Mouse (Mus musculus): Measurements from ENCODE around the gene Rab17. TPM values are rescaled to one million over a fixed set of nuclear protein-coding genes. Genes with fewer than 3 reads are reported as not detected.

Rab17 gene
- polyA plus RNA-seq, 1 experiment from 2014 or later: not detected

- DNase-seq (ENCODE audit: low spot score): peak; percentile 84
- no peak for ATAC-seq (ENCODE audit: low FRiP score)
- no peak overlapping the region for H3K4me3 ChIP-seq (ENCODE audit: low read depth, low read length)
- H3K9ac ChIP-seq (ENCODE audit: low read depth, low read length): no peak overlapping the region
- H3K27me3 ChIP-seq (ENCODE audit: control insufficient read depth, insufficient read depth, low read length): no peaks in the 10 kb centered on the region
- H3K4me1 ChIP-seq (replicated peaks; ENCODE audit: control insufficient read depth, insufficient read depth, low read length): no peaks in the 10 kb centered on the region
- no peaks in the 10 kb centered on the region for H3K9me3 ChIP-seq (ENCODE audit: control insufficient read depth, low read length)
- 40% methylated on average over 7 of the region's 7 CpGs for WGBS
- no peak overlapping the region for H3K4me2 ChIP-seq (replicated peaks; ENCODE audit: low read depth, low read length)
- no peak overlapping the region for H3K27ac ChIP-seq (ENCODE audit: low read depth, low read length)
- no peaks in the 10 kb centered on the region for H3K36me3 ChIP-seq (ENCODE audit: control insufficient read depth, insufficient read depth, low read length)
Observed at GRCm38 (mm10) chr1:90956245-90957096, 13.0 kb downstream of the Rab17 start.

GRCm38 (mm10) chr1:90953688-90954087, 15.8 kb downstream of the Rab17 start:
- DNase-seq (ENCODE audit: low spot score) (no peak), ATAC-seq (ENCODE audit: low FRiP score) (no peak)
- H3K4me1 ChIP-seq (replicated peaks; ENCODE audit: control insufficient read depth, insufficient read depth, low read length): no peaks in the 10 kb centered on the region
- H3K36me3 ChIP-seq (ENCODE audit: control insufficient read depth, insufficient read depth, low read length): no peaks in the 10 kb centered on the region
- no peak overlapping the region for H3K27ac ChIP-seq (ENCODE audit: low read depth, low read length)
- no peak overlapping the region for H3K9ac ChIP-seq (ENCODE audit: low read depth, low read length)
- WGBS: 79% methylated on average over 11 of the region's 11 CpGs
- H3K27me3 ChIP-seq (ENCODE audit: control insufficient read depth, insufficient read depth, low read length): no peaks in the 10 kb centered on the region
- no peak overlapping the region for H3K4me2 ChIP-seq (replicated peaks; ENCODE audit: low read depth, low read length)
- no peaks in the 10 kb centered on the region for H3K9me3 ChIP-seq (ENCODE audit: control insufficient read depth, low read length)
- no peak overlapping the region for H3K4me3 ChIP-seq (ENCODE audit: low read depth, low read length)

GRCm38 (mm10) chr1:90952808-90953207, 16.7 kb downstream of the Rab17 start, which contains the start of gene Prlh:
TSS of gene Prlh (plus strand) at chr1:90953108.
- 86% methylated on average over 8 of the region's 8 CpGs for WGBS
- Histone ChIP-seq H3K27me3 (ENCODE audit: control insufficient read depth, insufficient read depth, low read length) (no peaks in the 10 kb centered on the region), H3K9ac (ENCODE audit: low read depth, low read length) (no peak within 1 kb of the TSS), H3K4me2 (replicated peaks; ENCODE audit: low read depth, low read length) (no peak within 1 kb of the TSS), H3K9me3 (ENCODE audit: control insufficient read depth, low read length) (no peaks in the 10 kb centered on the region), H3K4me1 (replicated peaks; ENCODE audit: control insufficient read depth, insufficient read depth, low read length) (no peaks in the 10 kb centered on the region), H3K27ac (ENCODE audit: low read depth, low read length) (no peak within 1 kb of the TSS), H3K36me3 (ENCODE audit: control insufficient read depth, insufficient read depth, low read length) (no peaks in the 10 kb centered on the region), H3K4me3 (ENCODE audit: low read depth, low read length) (no peak within 1 kb of the TSS)
- DNase-seq (ENCODE audit: low spot score): no peak
- ATAC-seq (ENCODE audit: low FRiP score): no peak

GRCm38 (mm10) chr1:90951670-90952069, 17.8 kb downstream of the Rab17 start:
- ATAC-seq (ENCODE audit: low FRiP score) (no peak), DNase-seq (ENCODE audit: low spot score) (no peak)
- no peaks in the 10 kb centered on the region for H3K9me3 ChIP-seq (ENCODE audit: control insufficient read depth, low read length)
- no peaks in the 10 kb centered on the region for H3K4me1 ChIP-seq (replicated peaks; ENCODE audit: control insufficient read depth, insufficient read depth, low read length)
- no peak overlapping the region for H3K4me3 ChIP-seq (ENCODE audit: low read depth, low read length)
- no peaks in the 10 kb centered on the region for H3K27me3 ChIP-seq (ENCODE audit: control insufficient read depth, insufficient read depth, low read length)
- no peaks in the 10 kb centered on the region for H3K36me3 ChIP-seq (ENCODE audit: control insufficient read depth, insufficient read depth, low read length)
- H3K27ac ChIP-seq (ENCODE audit: low read depth, low read length): no peak overlapping the region
- 84% methylated on average over 7 of the region's 7 CpGs for WGBS
- no peak overlapping the region for H3K4me2 ChIP-seq (replicated peaks; ENCODE audit: low read depth, low read length)
- H3K9ac ChIP-seq (ENCODE audit: low read depth, low read length): no peak overlapping the region

GRCm38 (mm10) chr1:90949309-90949708, 20.2 kb downstream of the Rab17 start:
- Histone ChIP-seq H3K36me3 (ENCODE audit: control insufficient read depth, insufficient read depth, low read length) (no peaks in the 10 kb centered on the region), H3K9ac (ENCODE audit: low read depth, low read length) (no peak overlapping the region), H3K4me1 (replicated peaks; ENCODE audit: control insufficient read depth, insufficient read depth, low read length) (no peaks in the 10 kb centered on the region), H3K27me3 (ENCODE audit: control insufficient read depth, insufficient read depth, low read length) (no peaks in the 10 kb centered on the region), H3K27ac (ENCODE audit: low read depth, low read length) (no peak overlapping the region), H3K9me3 (ENCODE audit: control insufficient read depth, low read length) (no peaks in the 10 kb centered on the region), H3K4me2 (replicated peaks; ENCODE audit: low read depth, low read length) (no peak overlapping the region), H3K4me3 (ENCODE audit: low read depth, low read length) (no peak overlapping the region)
- DNase-seq (ENCODE audit: low spot score): no peak
- no peak for ATAC-seq (ENCODE audit: low FRiP score)
- WGBS: 73% methylated on average over 9 of the region's 9 CpGs

- WGBS: 73% methylated on average over 2 of the region's 2 CpGs
Observed at GRCm38 (mm10) chr1:90947252-90947651, 22.2 kb downstream of the Rab17 start.

GRCm38 (mm10) chr1:90945171-90945570, 24.3 kb downstream of the Rab17 start:
- no peaks in the 10 kb centered on the region for H3K9me3 ChIP-seq (ENCODE audit: control insufficient read depth, low read length)
- no peaks in the 10 kb centered on the region for H3K36me3 ChIP-seq (ENCODE audit: control insufficient read depth, insufficient read depth, low read length)
- peak; percentile 40 for DNase-seq (ENCODE audit: low spot score)
- H3K27me3 ChIP-seq (ENCODE audit: control insufficient read depth, insufficient read depth, low read length): no peaks in the 10 kb centered on the region
- H3K4me3 ChIP-seq (ENCODE audit: low read depth, low read length): no peak overlapping the region
- H3K9ac ChIP-seq (ENCODE audit: low read depth, low read length): no peak overlapping the region
- ATAC-seq (ENCODE audit: low FRiP score): no peak
- WGBS: 52% methylated on average over 10 of the region's 10 CpGs
- H3K4me2 ChIP-seq (replicated peaks; ENCODE audit: low read depth, low read length): no peak overlapping the region
- H3K27ac ChIP-seq (ENCODE audit: low read depth, low read length): no peak overlapping the region
- no peaks in the 10 kb centered on the region for H3K4me1 ChIP-seq (replicated peaks; ENCODE audit: control insufficient read depth, insufficient read depth, low read length)

More at GRCm38 (mm10) chr1:90947252-90947651, 22.2 kb downstream of the Rab17 start:
- Histone ChIP-seq H3K9ac (ENCODE audit: low read depth, low read length) (no peak overlapping the region), H3K36me3 (ENCODE audit: control insufficient read depth, insufficient read depth, low read length) (no peaks in the 10 kb centered on the region), H3K4me3 (ENCODE audit: low read depth, low read length) (no peak overlapping the region), H3K4me2 (replicated peaks; ENCODE audit: low read depth, low read length) (no peak overlapping the region), H3K4me1 (replicated peaks; ENCODE audit: control insufficient read depth, insufficient read depth, low read length) (no peaks in the 10 kb centered on the region), H3K27ac (ENCODE audit: low read depth, low read length) (no peak overlapping the region), H3K27me3 (ENCODE audit: control insufficient read depth, insufficient read depth, low read length) (no peaks in the 10 kb centered on the region), H3K9me3 (ENCODE audit: control insufficient read depth, low read length) (no peaks in the 10 kb centered on the region)
- DNase-seq (ENCODE audit: low spot score) (no peak), ATAC-seq (ENCODE audit: low FRiP score) (no peak)

GRCm38 (mm10) chr1:90939980-90940379, 29.5 kb downstream of the Rab17 start:
- ATAC-seq (ENCODE audit: low FRiP score) (no peak), DNase-seq (ENCODE audit: low spot score) (no peak)
- 81% methylated on average over 4 of the region's 4 CpGs for WGBS
- H3K4me3 ChIP-seq (ENCODE audit: low read depth, low read length): no peak overlapping the region
- no peak overlapping the region for H3K4me2 ChIP-seq (replicated peaks; ENCODE audit: low read depth, low read length)
- no peak overlapping the region for H3K9ac ChIP-seq (ENCODE audit: low read depth, low read length)
- no peaks in the 10 kb centered on the region for H3K4me1 ChIP-seq (replicated peaks; ENCODE audit: control insufficient read depth, insufficient read depth, low read length)
- no peaks in the 10 kb centered on the region for H3K36me3 ChIP-seq (ENCODE audit: control insufficient read depth, insufficient read depth, low read length)
- no peaks in the 10 kb centered on the region for H3K27me3 ChIP-seq (ENCODE audit: control insufficient read depth, insufficient read depth, low read length)
- H3K27ac ChIP-seq (ENCODE audit: low read depth, low read length): no peak overlapping the region
- no peaks in the 10 kb centered on the region for H3K9me3 ChIP-seq (ENCODE audit: control insufficient read depth, low read length)

- WGBS: 80% methylated on average over 9 of the region's 9 CpGs
- Histone ChIP-seq H3K27me3 (ENCODE audit: control insufficient read depth, insufficient read depth, low read length) (no peaks in the 10 kb centered on the region), H3K4me3 (ENCODE audit: low read depth, low read length) (no peak overlapping the region), H3K27ac (ENCODE audit: low read depth, low read length) (no peak overlapping the region), H3K4me2 (replicated peaks; ENCODE audit: low read depth, low read length) (no peak overlapping the region), H3K36me3 (ENCODE audit: control insufficient read depth, insufficient read depth, low read length) (no peaks in the 10 kb centered on the region), H3K9me3 (ENCODE audit: control insufficient read depth, low read length) (no peaks in the 10 kb centered on the region), H3K9ac (ENCODE audit: low read depth, low read length) (no peak overlapping the region), H3K4me1 (replicated peaks; ENCODE audit: control insufficient read depth, insufficient read depth, low read length) (no peaks in the 10 kb centered on the region)
- no peak for ATAC-seq (ENCODE audit: low FRiP score)
- no peak for DNase-seq (ENCODE audit: low spot score)
Observed at GRCm38 (mm10) chr1:90936990-90937389, 32.5 kb downstream of the Rab17 start.
